Mouse (Mus musculus): ENCODE measurements at regions not wholly inside any gene's neighbourhood (a gene's known extent, or its start where the extent isn't known, plus 50 kb on each side); places are given as distances from the start of the nearest gene placed in this dataset.

- ATAC-seq (ENCODE audit: low FRiP score, low TSS enrichment) (no peak), DNase-seq (ENCODE audit: low spot score) (no peak)
- Histone ChIP-seq H3K4me1 (replicated peaks; ENCODE audit: control insufficient read depth, insufficient read depth) (no peaks in the 10 kb centered on the region), H3K9ac (ENCODE audit: low read length) (no peak overlapping the region), H3K27me3 (ENCODE audit: control insufficient read depth, insufficient read depth, low read length) (no peaks in the 10 kb centered on the region), H3K4me2 (replicated peaks; ENCODE audit: low read depth) (no peak overlapping the region), H3K9me3 (ENCODE audit: control insufficient read depth, low read length) (no peaks in the 10 kb centered on the region), H3K36me3 (ENCODE audit: control insufficient read depth, insufficient read depth, low read length) (no peaks in the 10 kb centered on the region), H3K4me3 (ENCODE audit: low read depth, low read length) (no peak overlapping the region), H3K27ac (replicated peaks) (no peak overlapping the region)
- no peak for TF ChIP-seq EP300 (optimal IDR thresholded peaks at IDR 0.05)
- no peak for TF ChIP-seq CTCF (IDR thresholded peaks at IDR 0.05; ENCODE audit: low read depth)
Observed at GRCm38 (mm10) chr3:18738946-18739345, 790.7 kb downstream of the Cypt12 start.

- TF ChIP-seq EP300 (optimal IDR thresholded peaks at IDR 0.05) (no peak), CTCF (IDR thresholded peaks at IDR 0.05; ENCODE audit: low read depth) (no peak)
- 79% methylated on average over 4 of the region's 4 CpGs for WGBS
Observed at GRCm38 (mm10) chr3:18740344-18740743, 792.1 kb downstream of the Cypt12 start.

GRCm38 (mm10) chr3:18743474-18743873 is 795.3 kb downstream of the Cypt12 start:
- Histone ChIP-seq H3K9ac (ENCODE audit: low read length) (no peak overlapping the region), H3K4me3 (ENCODE audit: low read depth, low read length) (no peak overlapping the region), H3K4me2 (replicated peaks; ENCODE audit: low read depth) (no peak overlapping the region), H3K27ac (replicated peaks) (no peak overlapping the region), H3K4me1 (replicated peaks; ENCODE audit: control insufficient read depth, insufficient read depth) (no peaks in the 10 kb centered on the region), H3K36me3 (ENCODE audit: control insufficient read depth, insufficient read depth, low read length) (no peaks in the 10 kb centered on the region), H3K9me3 (ENCODE audit: control insufficient read depth, low read length) (no peaks in the 10 kb centered on the region), H3K27me3 (ENCODE audit: control insufficient read depth, insufficient read depth, low read length) (no peaks in the 10 kb centered on the region)
- TF ChIP-seq CTCF (IDR thresholded peaks at IDR 0.05; ENCODE audit: low read depth) (no peak), EP300 (optimal IDR thresholded peaks at IDR 0.05) (no peak)
- WGBS = 70% methylated on average over 2 of the region's 2 CpGs
- no peak for ATAC-seq (ENCODE audit: low FRiP score, low TSS enrichment)
- no peak for DNase-seq (ENCODE audit: low spot score)

More at GRCm38 (mm10) chr3:18740344-18740743, 792.1 kb downstream of the Cypt12 start:
- H3K4me3 ChIP-seq (ENCODE audit: low read depth, low read length) = no peak overlapping the region
- DNase-seq (ENCODE audit: low spot score) (no peak), ATAC-seq (ENCODE audit: low FRiP score, low TSS enrichment) (no peak)
- no peak overlapping the region for H3K9ac ChIP-seq (ENCODE audit: low read length)
- no peak overlapping the region for H3K27ac ChIP-seq (replicated peaks)
- no peaks in the 10 kb centered on the region for H3K36me3 ChIP-seq (ENCODE audit: control insufficient read depth, insufficient read depth, low read length)
- H3K4me1 ChIP-seq (replicated peaks; ENCODE audit: control insufficient read depth, insufficient read depth) = no peaks in the 10 kb centered on the region
- no peak overlapping the region for H3K4me2 ChIP-seq (replicated peaks; ENCODE audit: low read depth)
- no peaks in the 10 kb centered on the region for H3K9me3 ChIP-seq (ENCODE audit: control insufficient read depth, low read length)
- no peaks in the 10 kb centered on the region for H3K27me3 ChIP-seq (ENCODE audit: control insufficient read depth, insufficient read depth, low read length)

- H3K36me3 ChIP-seq (ENCODE audit: control insufficient read depth, insufficient read depth, low read length) = no peaks in the 10 kb centered on the region
- WGBS = 71% methylated on average over 3 of the region's 3 CpGs
- no peak for ATAC-seq (ENCODE audit: low FRiP score, low TSS enrichment)
Observed at GRCm38 (mm10) chr3:18744216-18744615, 796.0 kb downstream of the Cypt12 start.

GRCm38 (mm10) chr3:18746206-18746605 is 798.0 kb downstream of the Cypt12 start:
- DNase-seq (ENCODE audit: low spot score) = no peak
- TF ChIP-seq EP300 (optimal IDR thresholded peaks at IDR 0.05) (no peak), CTCF (IDR thresholded peaks at IDR 0.05; ENCODE audit: low read depth) (no peak)
- H3K4me2 ChIP-seq (replicated peaks; ENCODE audit: low read depth) = no peak overlapping the region

More at GRCm38 (mm10) chr3:18744216-18744615, 796.0 kb downstream of the Cypt12 start:
- TF ChIP-seq CTCF (IDR thresholded peaks at IDR 0.05; ENCODE audit: low read depth) = no peak
- no peak for TF ChIP-seq EP300 (optimal IDR thresholded peaks at IDR 0.05)
- Histone ChIP-seq H3K27ac (replicated peaks) (no peak overlapping the region), H3K4me2 (replicated peaks; ENCODE audit: low read depth) (no peak overlapping the region), H3K4me1 (replicated peaks; ENCODE audit: control insufficient read depth, insufficient read depth) (no peaks in the 10 kb centered on the region), H3K9ac (ENCODE audit: low read length) (no peak overlapping the region), H3K9me3 (ENCODE audit: control insufficient read depth, low read length) (no peaks in the 10 kb centered on the region), H3K4me3 (ENCODE audit: low read depth, low read length) (no peak overlapping the region), H3K27me3 (ENCODE audit: control insufficient read depth, insufficient read depth, low read length) (no peaks in the 10 kb centered on the region)
- DNase-seq (ENCODE audit: low spot score) = no peak

GRCm38 (mm10) chr3:18746898-18747297 is 798.7 kb downstream of the Cypt12 start:
- Histone ChIP-seq H3K36me3 (ENCODE audit: control insufficient read depth, insufficient read depth, low read length) (no peaks in the 10 kb centered on the region), H3K27ac (replicated peaks) (no peak overlapping the region), H3K27me3 (ENCODE audit: control insufficient read depth, insufficient read depth, low read length) (no peaks in the 10 kb centered on the region), H3K9ac (ENCODE audit: low read length) (no peak overlapping the region), H3K4me3 (ENCODE audit: low read depth, low read length) (no peak overlapping the region), H3K4me1 (replicated peaks; ENCODE audit: control insufficient read depth, insufficient read depth) (no peaks in the 10 kb centered on the region), H3K4me2 (replicated peaks; ENCODE audit: low read depth) (no peak overlapping the region), H3K9me3 (ENCODE audit: control insufficient read depth, low read length) (no peaks in the 10 kb centered on the region)
- no peak for DNase-seq (ENCODE audit: low spot score)
- WGBS = 62% methylated on average over 2 of the region's 2 CpGs
- no peak for ATAC-seq (ENCODE audit: low FRiP score, low TSS enrichment)
- no peak for TF ChIP-seq EP300 (optimal IDR thresholded peaks at IDR 0.05)
- no peak for TF ChIP-seq CTCF (IDR thresholded peaks at IDR 0.05; ENCODE audit: low read depth)

More at GRCm38 (mm10) chr3:18746206-18746605, 798.0 kb downstream of the Cypt12 start:
- Histone ChIP-seq H3K9ac (ENCODE audit: low read length) (no peak overlapping the region), H3K4me3 (ENCODE audit: low read depth, low read length) (no peak overlapping the region), H3K36me3 (ENCODE audit: control insufficient read depth, insufficient read depth, low read length) (no peaks in the 10 kb centered on the region), H3K27me3 (ENCODE audit: control insufficient read depth, insufficient read depth, low read length) (no peaks in the 10 kb centered on the region), H3K27ac (replicated peaks) (no peak overlapping the region), H3K4me1 (replicated peaks; ENCODE audit: control insufficient read depth, insufficient read depth) (no peaks in the 10 kb centered on the region), H3K9me3 (ENCODE audit: control insufficient read depth, low read length) (no peaks in the 10 kb centered on the region)
- no peak for ATAC-seq (ENCODE audit: low FRiP score, low TSS enrichment)

All from stomach, postnatal 0 days (tissue).